Mouse (Mus musculus) hindbrain, embryonic 15.5 days (tissue): ENCODE data around the gene Map1b. TPM values are rescaled to one million over a fixed set of nuclear protein-coding genes. Genes with fewer than 3 reads are reported as not detected.

ENCODE experiments used
- ATAC-seq: fragments of 200-750 bp; cut with Nextera tagmentation; 2 replicates; pipeline ENCODE4 v1.8.0; 2017; ENCODE audit warnings: low read depth, moderate number of reproducible peaks, moderate TSS enrichment; ENCODE audit not compliant: low FRiP score
- H3K27ac ChIP-seq: fragments of 300-500 bp; sonication (generic); replicated peaks from 2 replicates; pipeline ENCODE4 v1.5.1; 2015; ENCODE audit warnings: mild to moderate bottlenecking, inconsistent platforms
- H3K27me3 ChIP-seq: fragments of 300-500 bp; sonication (generic); 2 replicates; pipeline ENCODE4 v1.6.1; 2015; ENCODE audit warnings: control low read depth, inconsistent platforms
- H3K36me3 ChIP-seq: fragments of 300-500 bp; sonication (generic); 2 replicates; pipeline ENCODE4 v1.6.1; 2015; ENCODE audit warnings: control low read depth, inconsistent platforms
- H3K4me1 ChIP-seq: fragments of 300-500 bp; sonication (generic); replicated peaks from 2 replicates; pipeline ENCODE4 v1.6.1; 2015; ENCODE audit warnings: control low read depth, inconsistent platforms
- H3K4me2 ChIP-seq: fragments of 300-500 bp; sonication (generic); 2 replicates; pipeline ENCODE4 v1.6.1; 2015; ENCODE audit warnings: moderate library complexity, mild to moderate bottlenecking, inconsistent platforms
- H3K4me3 ChIP-seq: fragments of 300-500 bp; sonication (generic); 2 replicates; pipeline ENCODE4 v1.5.1; 2015; ENCODE audit warnings: mild to moderate bottlenecking, inconsistent platforms
- H3K9ac ChIP-seq: fragments of 300-500 bp; sonication (generic); 2 replicates; pipeline ENCODE4 v1.6.1; 2015; ENCODE audit warnings: inconsistent platforms
- H3K9me3 ChIP-seq: fragments of 300-500 bp; sonication (generic); 2 replicates; pipeline ENCODE4 v1.6.1; 2016; ENCODE audit warnings: control low read depth, inconsistent platforms
- WGBS: fragments of 180-500 bp; shearing (Covaris S2); methylation state at CpG from one replicate; pipeline ENCODE4 v1.1.7; 2015; 5-methylcytosine and 5-hydroxymethylcytosine counted together
- polyA plus RNA-seq: library from polyadenylated mRNA; unstranded; fragments of >200 nt; fragmentation: Nextera tagmentation; extraction: Ambion mirVana; gene quantifications from 2 replicates; pipeline ENCODE4 v1.2.1, GENCODE M21; 2015

Gene Map1b
- polyA plus RNA-seq, 1 experiment from 2014 or later, result 2,064 TPM

GRCm38 (mm10) chr13:99391417-99391816 lies 124.9 kb downstream of the Map1b start:
- 58% methylated on average over 3 of the region's 3 CpGs for WGBS
- H3K4me3 ChIP-seq, result no peak overlapping the region
- H3K9ac ChIP-seq, result no peak overlapping the region
- H3K27me3 ChIP-seq, result no peaks in the 10 kb centered on the region
- 0 out of 2 replicates have a peak, but pooled peaks have one; percentile 34 for ATAC-seq
- H3K36me3 ChIP-seq, result no peaks in the 10 kb centered on the region
- H3K27ac ChIP-seq, result no peak overlapping the region
- no peak overlapping the region for H3K4me2 ChIP-seq
- peaks cover 12% of the 10 kb centered on the region for H3K4me1 ChIP-seq
- H3K9me3 ChIP-seq, result no peaks in the 10 kb centered on the region

GRCm38 (mm10) chr13:99387901-99388811 lies 128.2 kb downstream of the Map1b start:
- Histone ChIP-seq H3K27ac (no peak overlapping the region), H3K9me3 (no peaks in the 10 kb centered on the region), H3K4me1 (no peaks in the 10 kb centered on the region), H3K9ac (no peak overlapping the region), H3K27me3 (no peaks in the 10 kb centered on the region), H3K36me3 (no peaks in the 10 kb centered on the region), H3K4me2 (no peak overlapping the region), H3K4me3 (no peak overlapping the region)
- ATAC-seq, result no peak
- whole genome bisulfite sequencing, result 76% methylated on average over 7 of the region's 7 CpGs

GRCm38 (mm10) chr13:99386341-99386740 lies 130.0 kb downstream of the Map1b start:
- Histone ChIP-seq H3K27me3 (no peaks in the 10 kb centered on the region), H3K36me3 (no peaks in the 10 kb centered on the region), H3K9me3 (no peaks in the 10 kb centered on the region), H3K27ac (no peak overlapping the region), H3K4me3 (no peak overlapping the region), H3K4me2 (no peak overlapping the region), H3K4me1 (no peaks in the 10 kb centered on the region), H3K9ac (no peak overlapping the region)
- ATAC-seq, result no peak
- 89% methylated on average over 7 of the region's 7 CpGs for WGBS

GRCm38 (mm10) chr13:99385911-99386310 lies 130.4 kb downstream of the Map1b start:
- Histone ChIP-seq H3K27me3 (no peaks in the 10 kb centered on the region), H3K9ac (no peak overlapping the region), H3K4me2 (no peak overlapping the region), H3K36me3 (no peaks in the 10 kb centered on the region), H3K27ac (no peak overlapping the region), H3K9me3 (no peaks in the 10 kb centered on the region), H3K4me3 (no peak overlapping the region), H3K4me1 (no peaks in the 10 kb centered on the region)
- WGBS, result 86% methylated on average over 6 of the region's 6 CpGs
- ATAC-seq, result no peak

GRCm38 (mm10) chr13:99384555-99385203 lies 131.7 kb downstream of the Map1b start:
- H3K9me3 ChIP-seq, result no peaks in the 10 kb centered on the region
- no peak overlapping the region for H3K4me2 ChIP-seq
- WGBS, result 60% methylated on average over 7 of the region's 7 CpGs
- no peak overlapping the region for H3K27ac ChIP-seq
- no peak overlapping the region for H3K4me3 ChIP-seq
- no peaks in the 10 kb centered on the region for H3K4me1 ChIP-seq
- no peaks in the 10 kb centered on the region for H3K36me3 ChIP-seq
- ATAC-seq, result no peak
- no peak overlapping the region for H3K9ac ChIP-seq
- no peaks in the 10 kb centered on the region for H3K27me3 ChIP-seq

- WGBS, result 51% methylated on average over 6 of the region's 6 CpGs
- Histone ChIP-seq H3K4me1 (no peaks in the 10 kb centered on the region), H3K9ac (no peak overlapping the region), H3K9me3 (no peaks in the 10 kb centered on the region), H3K36me3 (no peaks in the 10 kb centered on the region), H3K27ac (no peak overlapping the region), H3K4me3 (no peak overlapping the region), H3K27me3 (no peaks in the 10 kb centered on the region), H3K4me2 (no peak overlapping the region)
- no peak for ATAC-seq
Measured at GRCm38 (mm10) chr13:99382373-99382772, 134.0 kb downstream of the Map1b start.

GRCm38 (mm10) chr13:99378223-99378622 lies 138.1 kb downstream of the Map1b start:
- H3K9ac ChIP-seq, result no peak overlapping the region
- WGBS, result 81% methylated on average over 1 of the region's 1 CpGs
- 0 out of 2 replicates have a peak, but pooled peaks cover 2% of the 10 kb centered on the region for H3K4me1 ChIP-seq
- H3K4me3 ChIP-seq, result no peak overlapping the region
- H3K27me3 ChIP-seq, result no peaks in the 10 kb centered on the region
- no peaks in the 10 kb centered on the region for H3K9me3 ChIP-seq
- no peak overlapping the region for H3K27ac ChIP-seq
- no peak overlapping the region for H3K4me2 ChIP-seq
- ATAC-seq, result no peak
- H3K36me3 ChIP-seq, result no peaks in the 10 kb centered on the region

GRCm38 (mm10) chr13:99377055-99377454 lies 139.3 kb downstream of the Map1b start:
- no peak for ATAC-seq
- Histone ChIP-seq H3K27ac (no peak overlapping the region), H3K9ac (no peak overlapping the region), H3K4me3 (no peak overlapping the region), H3K36me3 (no peaks in the 10 kb centered on the region), H3K9me3 (no peaks in the 10 kb centered on the region), H3K4me1 (0 out of 2 replicates have a peak, but pooled peaks cover 2% of the 10 kb centered on the region), H3K27me3 (no peaks in the 10 kb centered on the region), H3K4me2 (no peak overlapping the region)
- 90% methylated on average over 6 of the region's 6 CpGs for WGBS

- Histone ChIP-seq H3K4me3 (no peak overlapping the region), H3K27me3 (no peaks in the 10 kb centered on the region), H3K9me3 (no peaks in the 10 kb centered on the region), H3K4me2 (no peak overlapping the region), H3K4me1 (0 out of 2 replicates have a peak, but pooled peaks cover 2% of the 10 kb centered on the region), H3K36me3 (no peaks in the 10 kb centered on the region), H3K27ac (no peak overlapping the region), H3K9ac (no peak overlapping the region)
- WGBS, result 32% methylated on average over 6 of the region's 6 CpGs
- ATAC-seq, result peak; percentile 71
Measured at GRCm38 (mm10) chr13:99375550-99375949, 140.8 kb downstream of the Map1b start.

- 0 out of 2 replicates have a peak overlapping the region, but pooled peaks have one; percentile 10 for H3K9ac ChIP-seq
- no peaks in the 10 kb centered on the region for H3K36me3 ChIP-seq
- H3K4me1 ChIP-seq, result 0 out of 2 replicates have a peak, but pooled peaks cover 2% of the 10 kb centered on the region
- no peak for ATAC-seq
- H3K27me3 ChIP-seq, result no peaks in the 10 kb centered on the region
- H3K4me2 ChIP-seq, result no peak overlapping the region
- no peak overlapping the region for H3K4me3 ChIP-seq
- WGBS, result 85% methylated on average over 4 of the region's 4 CpGs
- H3K27ac ChIP-seq, result no peak overlapping the region
- H3K9me3 ChIP-seq, result no peaks in the 10 kb centered on the region
Measured at GRCm38 (mm10) chr13:99374191-99374590, 142.1 kb downstream of the Map1b start.

GRCm38 (mm10) chr13:99373684-99374083 lies 142.7 kb downstream of the Map1b start:
- Histone ChIP-seq H3K4me3 (no peak overlapping the region), H3K4me1 (0 out of 2 replicates have a peak, but pooled peaks cover 4% of the 10 kb centered on the region), H3K4me2 (no peak overlapping the region), H3K27me3 (no peaks in the 10 kb centered on the region), H3K9ac (no peak overlapping the region), H3K36me3 (no peaks in the 10 kb centered on the region), H3K9me3 (no peaks in the 10 kb centered on the region), H3K27ac (no peak overlapping the region)
- WGBS, result 84% methylated on average over 7 of the region's 7 CpGs
- no peak for ATAC-seq
